Mouse (Mus musculus): Measurements from ENCODE around the gene Ccl28.
"Not testable (repeated sequence)": the region's sequence is repeated elsewhere in the genome, so short reads cannot be mapped to it uniquely, and the experiment has no call there.

Gene Ccl28

GRCm38 (mm10) chr13:119623634-119624033 lies at the start of gene Ccl28:
Gene Ccl28 (plus strand): TSS chr13:119623819.
- DNase-seq (ENCODE audit: low spot score) = no peak

GRCm38 (mm10) chr13:119596321-119597211 lies 27.1 kb upstream of the Ccl28 start:
- not testable (repeated sequence) for DNase-seq (ENCODE audit: low spot score)

DNA sequence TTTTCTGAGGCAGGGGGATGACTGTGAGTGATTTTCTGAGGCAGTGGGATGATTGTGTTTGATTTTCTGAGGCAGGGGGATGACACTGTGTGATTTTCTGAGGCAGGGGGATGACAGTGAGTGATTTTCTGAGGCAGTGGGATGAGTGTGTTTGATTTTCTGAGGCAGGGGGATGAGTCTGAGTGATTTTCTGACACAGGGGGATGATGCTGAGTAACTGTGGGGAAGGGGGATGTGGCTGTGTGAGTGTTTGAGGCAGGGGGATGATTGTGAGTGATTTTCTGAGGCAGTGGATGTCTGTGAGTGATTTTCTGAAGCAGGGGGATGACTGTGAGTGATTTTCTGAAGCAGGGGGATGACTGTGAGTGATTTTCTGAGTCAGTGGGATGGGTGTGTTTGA lies 25.2 kb upstream of the Ccl28 start:
- not testable (repeated sequence) for DNase-seq (ENCODE audit: low spot score)

GRCm38 (mm10) chr13:119599066-119599465 lies 24.6 kb upstream of the Ccl28 start:
- not testable (repeated sequence) for DNase-seq (ENCODE audit: low spot score)

GRCm38 (mm10) chr13:119599498-119599897 lies 24.1 kb upstream of the Ccl28 start:
- not testable (repeated sequence) for DNase-seq (ENCODE audit: low spot score)

DNA sequence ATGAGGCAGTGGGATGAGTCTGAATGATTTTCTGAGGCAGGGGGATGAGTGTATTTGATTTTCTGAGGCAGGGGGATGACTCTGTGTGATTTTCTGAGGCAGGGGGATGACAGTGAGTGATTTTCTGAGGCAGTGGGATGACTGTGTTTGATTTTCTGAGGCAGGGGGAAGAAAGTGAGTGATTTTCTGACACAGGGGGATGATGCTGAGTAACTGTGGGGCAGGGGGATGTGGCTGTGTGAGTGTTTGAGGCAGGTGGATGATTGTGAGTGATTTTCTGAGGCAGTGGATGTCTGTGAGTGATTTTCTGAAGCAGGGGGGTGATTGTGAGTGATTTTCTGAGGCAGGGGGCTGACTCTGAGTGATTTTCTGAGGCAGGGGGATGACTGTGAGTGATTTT lies 23.5 kb upstream of the Ccl28 start:
- DNase-seq (ENCODE audit: low spot score) = not testable (repeated sequence)

- DNase-seq (ENCODE audit: low spot score) = not testable (repeated sequence)
Observed at GRCm38 (mm10) chr13:119602688-119603331, 20.8 kb upstream of the Ccl28 start.

DNA sequence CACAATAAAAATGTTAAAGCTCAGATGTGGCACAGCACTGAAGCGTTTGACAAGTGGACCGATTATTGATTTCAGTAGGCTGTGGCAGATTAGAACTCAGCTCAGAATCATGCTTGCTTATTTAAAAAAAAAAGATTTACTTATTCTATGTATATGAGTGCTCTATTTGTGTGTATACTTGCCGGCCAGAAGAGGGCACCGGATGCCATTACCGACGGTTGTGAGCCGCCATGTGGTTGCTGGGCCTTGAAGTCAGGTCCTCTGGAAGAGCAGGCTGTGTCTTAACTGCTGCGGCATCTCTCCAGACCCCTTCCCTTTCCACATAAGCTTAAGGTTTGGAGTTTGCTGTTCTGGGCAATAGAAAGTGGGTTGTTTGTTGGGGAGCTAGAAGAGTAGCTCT lies 19.7 kb upstream of the Ccl28 start:
- DNase-seq (ENCODE audit: low spot score) = not testable (repeated sequence)

- DNase-seq (ENCODE audit: low spot score) = not testable (repeated sequence)
Observed at GRCm38 (mm10) chr13:119604322-119604721, 19.3 kb upstream of the Ccl28 start.

DNA sequence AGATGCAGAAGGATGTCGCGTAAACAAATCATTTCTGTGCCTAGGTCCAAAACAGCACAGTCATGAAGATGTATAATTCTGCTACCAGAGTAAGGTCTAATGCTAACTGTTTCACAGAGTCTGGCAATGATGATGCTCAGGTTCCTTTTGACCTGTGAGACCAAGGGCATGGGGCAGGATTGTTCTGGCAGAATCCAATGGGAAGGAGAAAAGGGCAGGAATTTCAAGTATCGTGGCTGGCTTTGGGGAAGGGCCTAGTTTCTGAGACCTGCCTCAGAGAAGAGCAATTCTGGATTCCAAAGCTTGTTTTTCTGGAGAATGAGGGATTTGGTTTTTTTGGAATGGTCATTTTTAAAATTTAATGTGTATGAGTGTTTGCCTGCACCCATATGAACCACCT lies 4.8 kb upstream of the Ccl28 start:
- no peak for DNase-seq (ENCODE audit: low spot score)

DNA sequence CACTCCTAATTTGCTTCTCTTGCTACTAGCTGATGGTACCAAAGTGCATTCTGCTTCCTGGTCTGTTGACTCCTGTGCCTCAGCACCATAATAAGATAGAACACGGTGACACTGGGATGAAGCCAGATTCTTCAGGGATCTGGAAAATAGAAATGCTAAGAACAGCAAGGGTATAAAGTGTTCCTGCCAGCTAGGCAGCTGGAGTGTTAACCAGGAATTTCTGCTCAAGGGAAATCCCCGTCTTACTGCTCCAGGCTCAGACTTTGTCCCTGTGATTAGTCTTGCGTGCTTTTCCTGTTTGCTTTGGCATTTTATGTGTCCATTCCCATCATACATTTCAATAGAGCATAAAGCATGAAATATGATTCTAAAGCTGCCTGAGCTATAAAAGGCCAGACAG lies 3.9 kb upstream of the Ccl28 start:
- no peak for DNase-seq (ENCODE audit: low spot score)

- not testable (repeated sequence) for DNase-seq (ENCODE audit: low spot score)
Observed at GRCm38 (mm10) chr13:119625952-119626351, 2.3 kb downstream of the Ccl28 start.

DNA sequence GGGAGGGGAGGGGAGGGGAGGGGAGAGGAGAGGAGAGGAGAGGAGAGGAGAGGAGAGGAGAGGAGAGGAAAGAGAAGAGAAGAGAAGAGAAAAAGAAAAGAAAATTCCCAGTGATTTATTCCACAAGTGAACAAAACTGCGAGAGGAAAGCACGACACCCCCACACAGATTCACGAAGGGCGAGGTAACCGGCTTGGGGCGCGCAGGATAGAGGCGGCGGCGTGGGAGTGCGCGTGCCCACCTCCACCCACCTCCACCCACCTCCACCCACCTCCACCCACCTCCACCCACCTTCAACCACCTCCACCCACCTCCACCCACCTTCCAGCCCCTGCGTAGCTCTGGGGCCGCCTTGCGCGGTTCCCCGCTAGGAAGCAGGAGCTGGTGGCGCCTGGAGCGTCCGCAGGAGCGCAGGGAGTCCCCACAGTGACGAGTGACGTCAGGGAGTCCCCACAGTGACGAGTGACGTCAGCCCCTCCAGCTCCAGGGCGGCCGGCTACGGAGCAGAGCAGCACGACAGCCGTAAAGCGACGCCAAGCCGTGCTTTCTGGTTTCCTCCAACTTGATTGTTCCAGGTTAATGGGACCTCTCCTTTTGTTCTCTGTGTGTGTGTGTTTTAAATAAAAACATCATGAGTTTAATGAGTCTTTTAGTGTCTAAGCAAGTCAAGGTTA lies 8.0 kb downstream of the Ccl28 start:
- peak; percentile 86 for DNase-seq (ENCODE audit: low spot score)

GRCm38 (mm10) chr13:119632156-119632548 lies 8.5 kb downstream of the Ccl28 start:
- no peak for DNase-seq (ENCODE audit: low spot score)

GRCm38 (mm10) chr13:119635496-119635895 lies 11.9 kb downstream of the Ccl28 start:
- no peak for DNase-seq (ENCODE audit: low spot score)

DNA sequence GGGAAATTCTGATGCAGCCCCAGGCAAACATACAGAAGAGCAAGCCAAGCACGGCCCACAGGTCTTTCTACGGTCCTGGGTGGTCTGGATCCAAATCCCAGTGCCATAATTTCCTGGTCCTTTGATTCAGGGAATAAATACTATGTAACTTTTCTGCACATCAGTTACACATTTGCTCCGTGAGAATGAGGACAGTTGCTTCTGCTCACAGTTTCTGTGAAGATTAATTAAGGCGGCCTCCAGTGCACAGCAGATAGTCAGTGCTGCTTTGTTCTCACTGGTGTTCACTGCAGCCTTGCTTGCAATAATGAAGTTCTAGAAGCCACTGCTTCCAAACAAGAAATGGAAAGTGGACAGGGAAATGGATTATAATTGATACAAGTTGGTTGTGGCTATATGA lies 14.2 kb downstream of the Ccl28 start:
- DNase-seq (ENCODE audit: low spot score) = no peak

- DNase-seq (ENCODE audit: low spot score) = no peak
Observed at GRCm38 (mm10) chr13:119638449-119638848, 14.8 kb downstream of the Ccl28 start.

GRCm38 (mm10) chr13:119639302-119639701 lies 15.7 kb downstream of the Ccl28 start:
- no peak for DNase-seq (ENCODE audit: low spot score)

- peak; percentile 14 for DNase-seq (ENCODE audit: low spot score)
Observed at GRCm38 (mm10) chr13:119640504-119640903, 16.9 kb downstream of the Ccl28 start.

GRCm38 (mm10) chr13:119641145-119641544 lies 17.5 kb downstream of the Ccl28 start:
- no peak for DNase-seq (ENCODE audit: low spot score)

DNA sequence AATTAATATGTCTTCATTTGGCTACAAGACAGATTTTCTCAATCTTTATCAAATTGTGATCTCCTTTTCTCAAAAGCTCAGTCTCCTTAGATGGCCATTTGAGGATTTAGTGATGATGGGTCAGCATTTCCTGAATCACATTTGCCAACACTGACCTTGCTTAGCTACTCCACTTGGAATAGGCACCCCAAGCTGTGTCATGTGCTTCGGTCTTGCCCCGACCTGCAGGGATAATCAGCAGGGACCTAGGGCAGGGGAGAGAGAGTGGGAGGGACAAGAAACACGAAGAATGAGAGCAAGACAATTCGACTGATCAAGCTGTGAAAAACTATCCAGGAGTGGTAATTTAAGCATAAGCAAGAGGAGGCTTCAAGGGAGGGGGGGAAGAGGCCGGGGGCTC lies 21.1 kb downstream of the Ccl28 start:
- DNase-seq (ENCODE audit: low spot score) = no peak

- no peak for DNase-seq (ENCODE audit: low spot score)
Observed at GRCm38 (mm10) chr13:119646511-119646910, 22.9 kb downstream of the Ccl28 start.

Data from layer of hippocampus, adult 11-12 months (tissue).